Mouse (Mus musculus) stomach, embryonic 16.5 days (tissue): ENCODE results near the gene Yif1b. TPM values are rescaled to one million over a fixed set of nuclear protein-coding genes. Genes with fewer than 3 reads are reported as not detected.

Experiments
- ATAC-seq: fragments of 200-750 bp; cut with Nextera tagmentation; 2 replicates; pipeline ENCODE4 v1.8.0; 2017; ENCODE audit warnings: moderate number of reproducible peaks, moderate TSS enrichment; ENCODE audit not compliant: insufficient read depth, low FRiP score
- H3K27ac ChIP-seq: fragments of 300-500 bp; sonication (generic); 2 replicates; pipeline ENCODE4 v1.5.1; 2014; ENCODE audit warnings: low read length
- H3K27me3 ChIP-seq: fragments of 300-500 bp; sonication (generic); 2 replicates; pipeline ENCODE4 v1.6.1; 2014; ENCODE audit warnings: low read length, control low read depth, mixed read lengths; ENCODE audit not compliant: control insufficient read depth, insufficient read depth
- H3K36me3 ChIP-seq: fragments of 300-500 bp; sonication (generic); 2 replicates; pipeline ENCODE4 v1.6.1; 2014; ENCODE audit warnings: low read length; ENCODE audit not compliant: control insufficient read depth, insufficient read depth
- H3K4me1 ChIP-seq: fragments of 300-500 bp; sonication (generic); 2 replicates; pipeline ENCODE4 v1.6.1; 2014; ENCODE audit warnings: low read length, control low read depth, mixed read lengths; ENCODE audit not compliant: control insufficient read depth, insufficient read depth
- H3K4me2 ChIP-seq: fragments of 300-500 bp; sonication (generic); 2 replicates; pipeline ENCODE4 v1.6.1; 2014; ENCODE audit warnings: low read depth, low read length, mixed read lengths
- H3K4me3 ChIP-seq: fragments of 300-500 bp; sonication (generic); replicated peaks from 2 replicates; pipeline ENCODE4 v1.5.1; 2014; ENCODE audit warnings: mild to moderate bottlenecking, low read length
- H3K9ac ChIP-seq: fragments of 300-500 bp; sonication (generic); 2 replicates; pipeline ENCODE4 v1.6.1; 2014; ENCODE audit warnings: low read length
- H3K9me3 ChIP-seq: fragments of 300-500 bp; sonication (generic); replicated peaks from 2 replicates; pipeline ENCODE4 v1.6.1; 2016; ENCODE audit warnings: low read length, control low read depth; ENCODE audit not compliant: control insufficient read depth
- WGBS: fragments of 180-500 bp; shearing (Covaris S2); extraction: QIAGEN DNeasy Blood & Tissue Kit; methylation state at CpG from one replicate; pipeline ENCODE4 v1.1.7; 2014; 5-methylcytosine and 5-hydroxymethylcytosine counted together
- polyA plus RNA-seq: library from polyadenylated mRNA; unstranded; fragments of >200 nt; fragmentation: Nextera tagmentation; extraction: Ambion mirVana; gene quantifications from 2 replicates; pipeline ENCODE4 v1.2.1, GENCODE M21; 2015

The Yif1b gene
- polyA plus RNA-seq, 1 experiment from 2014 or later: 89.4 TPM

DNA sequence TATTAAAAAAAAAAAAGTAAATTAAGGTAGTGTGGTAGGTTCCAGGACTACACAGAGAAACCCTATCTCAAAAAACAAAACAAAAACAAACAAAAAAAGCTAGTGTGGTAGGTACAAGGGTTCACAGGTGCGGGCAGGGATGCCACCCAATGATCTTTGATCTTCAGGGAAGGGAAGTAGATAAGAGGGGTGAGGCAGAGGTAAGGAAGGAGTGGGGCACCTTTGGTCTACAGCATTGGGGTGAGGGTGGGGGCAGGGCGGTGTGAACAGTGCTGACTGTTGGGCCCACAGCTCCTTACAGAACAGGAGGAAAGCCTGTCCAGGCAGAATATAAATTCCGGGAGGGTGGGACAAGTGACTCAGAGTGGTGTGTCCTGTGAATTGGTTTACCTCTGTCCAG is 13.0 kb downstream of the Yif1b start:
- Histone ChIP-seq H3K36me3 (0 out of 2 replicates have a peak, but pooled peaks cover 3% of the 10 kb centered on the region), H3K27me3 (no peaks in the 10 kb centered on the region), H3K4me1 (peaks cover 28% of the 10 kb centered on the region), H3K27ac (peak overlapping the region; percentile 39; the same call in 1 of the 2 replicates), H3K4me3 (no peak overlapping the region), H3K4me2 (no peak overlapping the region), H3K9ac (no peak overlapping the region), H3K9me3 (no peaks in the 10 kb centered on the region)
- peak; percentile 53; the same call in 1 of the 2 replicates for ATAC-seq
- WGBS: 69% methylated on average over 3 of the region's 3 CpGs

- WGBS: 36% methylated on average over 5 of the region's 5 CpGs
Observed at GRCm38 (mm10) chr7:29253842-29254241, 15.7 kb downstream of the Yif1b start.

DNA sequence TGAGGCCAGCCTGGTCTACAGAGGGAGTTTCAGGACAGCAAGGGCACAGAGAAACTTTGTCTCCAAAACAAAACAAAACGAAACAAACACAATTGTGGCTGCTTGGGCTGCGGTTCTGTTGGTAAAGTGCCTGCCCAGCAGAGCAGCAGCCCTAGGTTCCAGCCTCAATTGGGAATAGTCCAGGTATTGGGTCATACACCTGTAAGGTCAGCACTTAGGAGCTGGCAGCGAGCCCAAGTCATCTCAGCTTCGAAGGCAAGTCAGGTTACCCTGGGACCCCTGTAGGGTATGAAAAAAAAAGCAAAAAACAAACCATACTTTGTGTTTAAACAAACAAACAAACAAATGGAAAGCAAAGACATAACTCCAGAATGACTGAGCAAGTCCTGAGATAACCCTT is 17.7 kb downstream of the Yif1b start:
- 76% methylated on average over 4 of the region's 4 CpGs for WGBS

More at GRCm38 (mm10) chr7:29253842-29254241, 15.7 kb downstream of the Yif1b start:
- ATAC-seq: no peak
- Histone ChIP-seq H3K4me2 (no peak overlapping the region), H3K36me3 (no peaks in the 10 kb centered on the region), H3K9me3 (no peaks in the 10 kb centered on the region), H3K27me3 (no peaks in the 10 kb centered on the region), H3K27ac (peak overlapping the region; percentile 58), H3K4me1 (peaks cover 19% of the 10 kb centered on the region), H3K9ac (no peak overlapping the region; the same call in 1 of the 2 replicates), H3K4me3 (no peak overlapping the region)

GRCm38 (mm10) chr7:29257368-29257767 is 19.2 kb downstream of the Yif1b start:
- Histone ChIP-seq H3K36me3 (no peaks in the 10 kb centered on the region), H3K27me3 (no peaks in the 10 kb centered on the region), H3K27ac (peak overlapping the region; percentile 43), H3K4me2 (no peak overlapping the region), H3K9me3 (no peaks in the 10 kb centered on the region), H3K4me3 (no peak overlapping the region), H3K4me1 (peaks cover 19% of the 10 kb centered on the region), H3K9ac (no peak overlapping the region)
- 94% methylated on average over 1 of the region's 1 CpGs for WGBS
- ATAC-seq: no peak

More for the DNA sequence above, 17.7 kb downstream of the Yif1b start:
- H3K36me3 ChIP-seq: no peaks in the 10 kb centered on the region
- no peak overlapping the region for H3K27ac ChIP-seq
- H3K4me1 ChIP-seq: peaks cover 19% of the 10 kb centered on the region
- no peak overlapping the region for H3K4me3 ChIP-seq
- no peak for ATAC-seq
- H3K27me3 ChIP-seq: no peaks in the 10 kb centered on the region
- H3K9ac ChIP-seq: no peak overlapping the region
- no peaks in the 10 kb centered on the region for H3K9me3 ChIP-seq
- no peak overlapping the region for H3K4me2 ChIP-seq

DNA sequence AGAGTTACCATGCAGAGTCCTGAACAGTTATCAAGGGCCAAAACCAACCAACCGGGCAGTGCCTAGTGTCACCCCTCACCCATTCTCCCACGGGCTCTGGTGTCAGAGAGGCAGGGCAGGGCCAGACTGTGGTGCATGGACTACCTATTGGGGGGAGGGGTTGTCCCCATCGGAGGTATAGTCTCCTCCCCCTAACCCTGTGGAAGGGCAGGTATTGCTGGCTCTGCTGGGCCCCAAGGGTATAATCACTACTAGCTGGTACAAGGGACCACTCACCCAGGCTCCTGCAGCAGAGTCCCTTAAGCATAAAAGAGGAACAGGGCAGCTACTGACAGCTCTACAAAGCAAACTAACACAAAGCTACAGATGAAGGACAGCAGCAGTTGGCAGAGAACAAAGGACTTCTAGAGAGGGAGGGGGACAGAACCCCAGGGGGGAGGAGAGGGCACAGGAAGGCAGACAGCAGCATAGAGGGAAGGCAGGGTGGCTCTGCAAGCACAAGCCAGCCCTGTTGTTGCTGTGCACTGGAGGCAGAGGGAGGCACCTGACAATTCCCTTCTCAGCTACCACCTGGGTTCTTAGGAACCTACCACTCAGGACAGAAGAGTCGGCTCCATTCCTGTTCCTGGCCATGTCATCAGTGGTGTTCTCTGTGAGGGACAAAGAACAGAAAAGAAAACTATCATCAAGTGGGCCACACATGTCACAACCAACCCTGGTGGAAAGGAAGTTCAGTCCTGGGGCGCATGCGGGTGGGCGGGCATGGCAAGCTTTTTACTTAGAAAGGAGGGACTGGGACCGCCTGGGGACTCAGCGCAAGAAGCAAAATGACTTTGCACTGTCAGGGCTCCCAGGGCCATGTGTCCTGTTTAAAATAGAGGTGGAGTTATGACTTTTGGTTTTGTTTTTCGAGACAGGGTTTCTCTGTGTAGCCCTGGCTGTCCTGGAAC is 21.9 kb downstream of the Yif1b start:
- H3K27me3 ChIP-seq: no peaks in the 10 kb centered on the region
- H3K4me2 ChIP-seq: no peak overlapping the region
- H3K27ac ChIP-seq: no peak overlapping the region
- no peak overlapping the region for H3K9ac ChIP-seq
- WGBS: 79% methylated on average over 10 of the region's 10 CpGs
- H3K4me1 ChIP-seq: peaks cover 9% of the 10 kb centered on the region
- no peaks in the 10 kb centered on the region for H3K36me3 ChIP-seq
- no peaks in the 10 kb centered on the region for H3K9me3 ChIP-seq
- ATAC-seq: no peak
- no peak overlapping the region for H3K4me3 ChIP-seq

DNA sequence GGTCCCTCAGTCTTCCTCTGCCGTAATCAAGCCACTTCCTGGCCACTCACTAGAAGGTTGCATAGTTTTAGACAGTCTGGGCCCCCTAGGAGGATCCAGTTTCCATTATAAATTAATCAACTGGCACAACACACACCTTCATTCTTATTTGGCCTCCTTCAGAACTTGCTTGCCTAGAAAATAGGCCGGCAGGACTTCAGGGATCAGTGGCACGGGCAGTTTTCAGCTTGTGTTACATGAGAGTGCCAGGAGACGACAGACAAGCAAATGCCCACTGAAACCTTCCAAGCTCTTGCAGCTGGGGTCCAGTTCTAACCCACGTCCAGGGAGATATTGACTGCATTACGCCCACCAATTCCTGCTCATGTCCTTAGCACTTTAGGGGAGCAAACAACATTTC is 24.0 kb downstream of the Yif1b start:
- no peak overlapping the region for H3K4me3 ChIP-seq
- no peak for ATAC-seq
- H3K27ac ChIP-seq: no peak overlapping the region
- H3K4me1 ChIP-seq: peaks cover 16% of the 10 kb centered on the region
- whole genome bisulfite sequencing: 67% methylated on average over 6 of the region's 6 CpGs
- H3K27me3 ChIP-seq: no peaks in the 10 kb centered on the region
- H3K36me3 ChIP-seq: no peaks in the 10 kb centered on the region
- no peak overlapping the region for H3K4me2 ChIP-seq
- no peaks in the 10 kb centered on the region for H3K9me3 ChIP-seq
- no peak overlapping the region for H3K9ac ChIP-seq

GRCm38 (mm10) chr7:29263831-29264230 is 25.7 kb downstream of the Yif1b start:
- no peak overlapping the region for H3K27ac ChIP-seq
- no peaks in the 10 kb centered on the region for H3K27me3 ChIP-seq
- ATAC-seq: no peak
- WGBS: 71% methylated on average over 3 of the region's 3 CpGs
- no peaks in the 10 kb centered on the region for H3K9me3 ChIP-seq
- no peaks in the 10 kb centered on the region for H3K36me3 ChIP-seq
- peak overlapping the region; percentile 14; the same call in 1 of the 2 replicates for H3K9ac ChIP-seq
- no peak overlapping the region for H3K4me3 ChIP-seq
- peaks cover 12% of the 10 kb centered on the region for H3K4me1 ChIP-seq
- H3K4me2 ChIP-seq: no peak overlapping the region

- peaks cover 19% of the 10 kb centered on the region for H3K4me1 ChIP-seq
- WGBS: 78% methylated on average over 7 of the region's 7 CpGs
- no peak overlapping the region for H3K27ac ChIP-seq
- no peak overlapping the region for H3K9ac ChIP-seq
- no peak overlapping the region for H3K4me2 ChIP-seq
- no peak overlapping the region for H3K4me3 ChIP-seq
- H3K27me3 ChIP-seq: no peaks in the 10 kb centered on the region
- ATAC-seq: no peak
- no peaks in the 10 kb centered on the region for H3K9me3 ChIP-seq
- H3K36me3 ChIP-seq: no peaks in the 10 kb centered on the region
Observed at GRCm38 (mm10) chr7:29265636-29266035, 27.5 kb downstream of the Yif1b start.

GRCm38 (mm10) chr7:29266931-29267330 is 28.8 kb downstream of the Yif1b start:
- H3K4me1 ChIP-seq: peaks cover 30% of the 10 kb centered on the region
- no peaks in the 10 kb centered on the region for H3K27me3 ChIP-seq
- H3K4me2 ChIP-seq: no peak overlapping the region
- no peak overlapping the region for H3K4me3 ChIP-seq
- peak; percentile 22; the same call in 1 of the 2 replicates for ATAC-seq
- peak overlapping the region; percentile 42; the same call in 1 of the 2 replicates for H3K27ac ChIP-seq
- no peaks in the 10 kb centered on the region for H3K36me3 ChIP-seq
- H3K9me3 ChIP-seq: no peaks in the 10 kb centered on the region
- no peak overlapping the region for H3K9ac ChIP-seq
- WGBS: 56% methylated on average over 4 of the region's 4 CpGs
